Mouse (Mus musculus) cerebral cortex, adult 2 months (tissue): ENCODE data around the gene Pdlim1.

ENCODE experiments used
- WGBS: fragments of 180-500 bp; shearing (Covaris S2); methylation state at CpG from one replicate; pipeline ENCODE4 v1.1.7; 2018; 5-methylcytosine and 5-hydroxymethylcytosine counted together

Pdlim1 gene

GRCm38 (mm10) chr19:40284704-40285103 is 13.1 kb upstream of the Pdlim1 start:
- WGBS = 97% methylated on average over 2 of the region's 2 CpGs

GRCm38 (mm10) chr19:40283415-40283814 is 11.8 kb upstream of the Pdlim1 start:
- WGBS = 60% methylated on average over 2 of the region's 2 CpGs

GRCm38 (mm10) chr19:40278372-40279023 is 6.9 kb upstream of the Pdlim1 start:
- WGBS = 80% methylated on average over 8 of the region's 8 CpGs

- WGBS = 94% methylated on average over 8 of the region's 8 CpGs
Observed at GRCm38 (mm10) chr19:40277494-40277893, 5.9 kb upstream of the Pdlim1 start.

GRCm38 (mm10) chr19:40275401-40276188 is 4.0 kb upstream of the Pdlim1 start:
- WGBS = 88% methylated on average over 14 of the region's 14 CpGs

GRCm38 (mm10) chr19:40272674-40273073 is 1.0 kb upstream of the Pdlim1 start:
- WGBS = 59% methylated on average over 13 of the region's 13 CpGs

- 9% methylated on average over 63 of the region's 63 CpGs for WGBS
Observed at GRCm38 (mm10) chr19:40270351-40271307, 1.0 kb downstream of the Pdlim1 start.

- WGBS = 56% methylated on average over 5 of the region's 5 CpGs
Observed at GRCm38 (mm10) chr19:40269526-40269925, 2.1 kb downstream of the Pdlim1 start.

- WGBS = 89% methylated on average over 3 of the region's 3 CpGs
Observed at GRCm38 (mm10) chr19:40268493-40268892, 3.1 kb downstream of the Pdlim1 start.

- 92% methylated on average over 1 of the region's 1 CpGs for WGBS
Observed at GRCm38 (mm10) chr19:40267380-40267779, 4.3 kb downstream of the Pdlim1 start.

GRCm38 (mm10) chr19:40259485-40259884 is 12.2 kb downstream of the Pdlim1 start:
- 100% methylated on average over 1 of the region's 1 CpGs for WGBS

GRCm38 (mm10) chr19:40257396-40257795 is 14.2 kb downstream of the Pdlim1 start:
- 84% methylated on average over 4 of the region's 4 CpGs for whole genome bisulfite sequencing

GRCm38 (mm10) chr19:40256376-40257050 is 15.1 kb downstream of the Pdlim1 start:
- 71% methylated on average over 2 of the region's 2 CpGs for WGBS

GRCm38 (mm10) chr19:40255561-40255960 is 16.1 kb downstream of the Pdlim1 start:
- WGBS = 30% methylated on average over 1 of the region's 1 CpGs

GRCm38 (mm10) chr19:40254741-40255140 is 16.9 kb downstream of the Pdlim1 start:
- 92% methylated on average over 3 of the region's 3 CpGs for WGBS

GRCm38 (mm10) chr19:40253768-40254167 is 17.9 kb downstream of the Pdlim1 start:
- WGBS = 71% methylated on average over 13 of the region's 13 CpGs

GRCm38 (mm10) chr19:40251115-40251514 is 20.5 kb downstream of the Pdlim1 start:
- 93% methylated on average over 4 of the region's 4 CpGs for WGBS

- 82% methylated on average over 11 of the region's 11 CpGs for WGBS
Observed at GRCm38 (mm10) chr19:40249352-40249751, 22.3 kb downstream of the Pdlim1 start.

- 94% methylated on average over 5 of the region's 5 CpGs for WGBS
Observed at GRCm38 (mm10) chr19:40248476-40248875, 23.2 kb downstream of the Pdlim1 start.

- 76% methylated on average over 5 of the region's 5 CpGs for WGBS
Observed at GRCm38 (mm10) chr19:40247268-40247666, 24.4 kb downstream of the Pdlim1 start.

GRCm38 (mm10) chr19:40246646-40247267 is 24.9 kb downstream of the Pdlim1 start:
- WGBS = 82% methylated on average over 7 of the region's 7 CpGs
